Mouse (Mus musculus) C2C12 (cell line): ENCODE data around the gene Dppa5a.

ENCODE experiments used
- CTCF ChIP-seq: IDR thresholded peaks from one replicate; pipeline ENCODE4 v1.5.1; 2011; ENCODE audit not compliant: control insufficient read depth, insufficient read depth, insufficient read length
- FOSL1 ChIP-seq: IDR thresholded peaks from one replicate; pipeline ENCODE4 v1.8.0; 2011; ENCODE audit warnings: mild to moderate bottlenecking, low read length; ENCODE audit not compliant: poor library complexity, insufficient read depth, severe bottlenecking
- MAX ChIP-seq: IDR thresholded peaks from one replicate; pipeline ENCODE4 v1.6.1; 2011; ENCODE audit warnings: mild to moderate bottlenecking, control low read depth
- MYOD1 ChIP-seq: IDR thresholded peaks from one replicate; pipeline ENCODE4 v1.6.1; 2011; ENCODE audit warnings: low read depth; ENCODE audit not compliant: control insufficient read depth, insufficient read length
- MYOG ChIP-seq: IDR thresholded peaks from one replicate; pipeline ENCODE4 v1.6.1; 2011; ENCODE audit not compliant: control insufficient read depth, insufficient read length; ENCODE audit errors: extremely low read depth
- USF1 ChIP-seq: IDR thresholded peaks from one replicate; pipeline ENCODE4 v1.6.1; 2011; ENCODE audit warnings: low read depth, mild to moderate bottlenecking, control low read depth, moderate library complexity

- TF ChIP-seq CTCF (no peak), USF1 (no peak), MAX (no peak), FOSL1 (no peak), MYOD1 (no peak), MYOG (no peak)
These were observed 17.9 kb upstream of the Dppa5a start for GRCm38 (mm10) chr9:78385893-78386292.
